Mouse (Mus musculus) C2C12 (cell line): ENCODE results near the gene Sdad1.

Experiments used
- CEBPB ChIP-seq: IDR thresholded peaks from one replicate; pipeline ENCODE4 v1.6.1; 2011; ENCODE audit warnings: low read depth, mild to moderate bottlenecking, control low read depth, moderate library complexity
- CTCF ChIP-seq: IDR thresholded peaks from one replicate; pipeline ENCODE4 v1.5.1; 2011; ENCODE audit not compliant: control insufficient read depth, insufficient read depth, insufficient read length
- FOSL1 ChIP-seq: IDR thresholded peaks from one replicate; pipeline ENCODE4 v1.8.0; 2011; ENCODE audit warnings: mild to moderate bottlenecking, low read length; ENCODE audit not compliant: poor library complexity, insufficient read depth, severe bottlenecking
- MAX ChIP-seq: IDR thresholded peaks from one replicate; pipeline ENCODE4 v1.6.1; 2011; ENCODE audit warnings: mild to moderate bottlenecking, control low read depth
- MYOD1 ChIP-seq: IDR thresholded peaks from one replicate; pipeline ENCODE4 v1.6.1; 2011; ENCODE audit warnings: low read depth; ENCODE audit not compliant: control insufficient read depth, insufficient read length
- USF1 ChIP-seq: IDR thresholded peaks from one replicate; pipeline ENCODE4 v1.6.1; 2011; ENCODE audit warnings: low read depth, mild to moderate bottlenecking, control low read depth, moderate library complexity

DNA sequence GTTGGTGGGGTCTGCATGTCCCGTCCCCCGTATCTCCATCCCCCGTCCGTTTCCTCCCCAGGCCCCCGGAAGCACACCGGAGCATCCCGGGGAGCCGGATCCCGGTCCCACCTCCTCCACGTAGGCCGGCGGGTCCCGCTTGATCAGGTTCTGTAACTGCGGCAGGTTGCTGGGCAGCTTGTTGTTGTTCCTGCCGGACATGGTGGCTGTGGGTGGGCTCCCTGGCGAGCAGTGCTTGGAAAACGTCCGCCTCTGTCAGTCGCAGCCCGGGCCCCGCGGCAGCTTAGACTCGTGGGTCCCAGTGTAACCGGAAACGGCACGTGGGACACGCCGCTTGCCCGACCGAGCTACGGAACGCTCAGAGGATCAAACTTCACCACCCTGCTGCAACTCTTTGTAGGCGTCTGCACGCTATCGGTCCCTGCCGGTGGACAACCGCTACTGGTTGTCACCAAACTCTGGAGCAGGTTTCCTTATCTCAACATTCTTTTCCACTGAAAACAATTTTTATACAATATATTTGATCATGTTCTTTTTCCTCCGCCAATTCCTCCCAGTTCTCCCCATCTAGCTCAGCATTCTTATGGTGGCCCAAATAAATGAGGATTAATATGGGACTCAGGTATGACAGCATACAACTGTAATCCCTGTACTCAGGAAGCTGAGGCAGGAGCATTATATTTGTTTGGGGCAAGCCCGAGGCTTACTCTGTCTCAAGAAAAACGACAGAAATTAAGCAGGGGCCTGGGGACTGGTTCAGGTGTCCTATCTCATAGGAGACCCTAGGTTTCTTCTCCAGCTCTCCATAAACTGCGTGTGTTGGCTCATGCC, at the start of gene Sdad1:
- TF ChIP-seq CTCF (no peak), MYOD1 (no peak), CEBPB (peak; percentile 87), FOSL1 (no peak), USF1 (peak; percentile 63), MAX (peak; percentile 96)
